17 mouse cellular contexts compared by ENCODE assay signal in the genomic region with DNA sequence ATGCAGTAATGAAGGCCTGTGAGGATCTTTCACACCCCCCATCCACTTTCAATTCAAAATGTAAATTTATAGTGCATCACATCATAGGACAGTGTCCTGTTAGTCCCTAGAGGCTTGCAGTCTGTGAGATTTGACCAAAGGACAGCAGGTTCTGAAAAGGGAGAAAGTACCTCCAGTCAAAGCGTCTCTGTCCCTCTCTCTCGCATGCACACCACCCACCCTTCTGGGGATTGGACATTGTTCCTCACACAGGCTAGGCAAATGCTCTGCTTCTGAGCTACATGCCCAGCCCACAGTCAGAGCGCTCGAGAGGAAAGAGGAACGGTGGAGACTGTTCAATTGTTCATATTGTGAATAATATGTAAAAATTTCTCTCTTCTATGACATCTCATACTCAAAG.
"Had no signal": no experiment of that assay in that cellular context is flagged by ENCODE, and none has a peak within 500 bp of the region (broad histone marks: within the 10 kb centered on the region; RNA-seq: fewer than 3 reads in every experiment).

No protein-coding gene starts in this region.

- H3K9ac ChIP-seq: neural tube, embryonic 12.5 days; neural tube, embryonic 13.5 days; neural tube, embryonic 15.5 days; stomach, embryonic 15.5 days had no signal

- H3K27ac ChIP-seq: neural tube, embryonic 12.5 days; neural tube, embryonic 13.5 days; neural tube, embryonic 15.5 days; stomach, embryonic 15.5 days; stomach, postnatal 0 days had no signal

- H3K4me3 ChIP-seq: neural tube, embryonic 12.5 days; neural tube, embryonic 13.5 days; neural tube, embryonic 15.5 days; stomach, embryonic 15.5 days had no signal

- H3K27me3 ChIP-seq: neural tube, embryonic 12.5 days; neural tube, embryonic 13.5 days; neural tube, embryonic 15.5 days; stomach, embryonic 15.5 days had no signal

- H3K9me3 ChIP-seq: neural tube, embryonic 12.5 days; neural tube, embryonic 13.5 days; neural tube, embryonic 15.5 days; stomach, embryonic 15.5 days had no signal

- H3K4me2 ChIP-seq: neural tube, embryonic 12.5 days; neural tube, embryonic 13.5 days; neural tube, embryonic 15.5 days; stomach, embryonic 15.5 days had no signal

- H3K4me1 ChIP-seq: neural tube, embryonic 12.5 days; neural tube, embryonic 13.5 days; neural tube, embryonic 15.5 days; stomach, embryonic 15.5 days had no signal

- DNase-seq: retina, postnatal 1 day; right cerebral cortex, adult 18-20 months; right cerebral cortex, postnatal 14 days; right cerebral cortex, postnatal 25 days; right cerebral cortex, postnatal 4 days; spleen, adult 18-20 months; thymus, adult 18-20 months; thymus, adult 2 months; thymus, postnatal 14 days; thymus, postnatal 25 days; thymus, postnatal 36 days; thymus, postnatal 4 days had no signal
